Mouse (Mus musculus) c-Kit-positive CD71-positive TER-119-negative erythroid progenitor cells, embryonic 14.5 days (primary cell): Measurements from ENCODE around the gene Ift88.
"Not testable (repeated sequence)": the region's sequence is repeated elsewhere in the genome, so short reads cannot be mapped to it uniquely, and the experiment has no call there.

Source experiments
- DNase-seq: peaks from one replicate; pipeline ENCODE4 v3.0.0-alpha.2; 2013; ENCODE audit warnings: low read depth

Gene Ift88

GRCm38 (mm10) chr14:57452516-57452915, 28.7 kb downstream of the Ift88 start:
- DNase-seq = no peak

GRCm38 (mm10) chr14:57459883-57460282, 36.0 kb downstream of the Ift88 start:
- DNase-seq = no peak

- not testable (repeated sequence) for DNase-seq
Measured at GRCm38 (mm10) chr14:57460326-57460725, 36.5 kb downstream of the Ift88 start.

GRCm38 (mm10) chr14:57462871-57463270, 39.0 kb downstream of the Ift88 start:
- DNase-seq = no peak

- no peak for DNase-seq
Measured at GRCm38 (mm10) chr14:57475057-57475456, 51.2 kb downstream of the Ift88 start.

- no peak for DNase-seq
Measured at GRCm38 (mm10) chr14:57482262-57482661, 58.4 kb downstream of the Ift88 start.

- no peak for DNase-seq
Measured at GRCm38 (mm10) chr14:57484183-57484582, 60.3 kb downstream of the Ift88 start.

GRCm38 (mm10) chr14:57489696-57490095, 65.8 kb downstream of the Ift88 start:
- DNase-seq = no peak

- DNase-seq = no peak
Measured at GRCm38 (mm10) chr14:57493840-57494239, 70.0 kb downstream of the Ift88 start.

GRCm38 (mm10) chr14:57503729-57504128, 79.9 kb downstream of the Ift88 start:
- DNase-seq = no peak

- no peak for DNase-seq
Measured at GRCm38 (mm10) chr14:57509554-57509953, 85.7 kb downstream of the Ift88 start.

GRCm38 (mm10) chr14:57515156-57515762, 91.4 kb downstream of the Ift88 start:
- DNase-seq = no peak

GRCm38 (mm10) chr14:57517001-57517400, 93.1 kb downstream of the Ift88 start:
- DNase-seq = no peak

- DNase-seq = no peak
Measured at GRCm38 (mm10) chr14:57523762-57524161, 99.9 kb downstream of the Ift88 start.

- DNase-seq = no peak
Measured at GRCm38 (mm10) chr14:57524671-57525387, 101.0 kb downstream of the Ift88 start, which contains the start of gene Il17d. Gene Il17d (plus strand): TSS chr14:57524777.

GRCm38 (mm10) chr14:57525388-57526049, 101.7 kb downstream of the Ift88 start:
- DNase-seq = no peak

- no peak for DNase-seq
Measured at GRCm38 (mm10) chr14:57526050-57526623, 102.3 kb downstream of the Ift88 start.

- DNase-seq = no peak
Measured at GRCm38 (mm10) chr14:57527122-57527521, 103.3 kb downstream of the Ift88 start.

GRCm38 (mm10) chr14:57527598-57527997, 103.7 kb downstream of the Ift88 start:
- DNase-seq = no peak

GRCm38 (mm10) chr14:57529086-57529785, 105.4 kb downstream of the Ift88 start:
- DNase-seq = no peak

GRCm38 (mm10) chr14:57529786-57530515, 106.1 kb downstream of the Ift88 start:
- DNase-seq = no peak
